Mouse (Mus musculus) ES-E14 (cell line): Measurements from ENCODE around the gene Zp2. TPM values are rescaled to one million over a fixed set of nuclear protein-coding genes. Genes with fewer than 3 reads are reported as not detected.

Experiments used
- DNase-seq: peaks from one replicate; pipeline ENCODE4 v3.0.0-alpha.2; 2013; ENCODE audit warnings: low read depth, low spot score
- H3K27ac ChIP-seq: 2 replicates; pipeline ENCODE4 v1.5.1; 2012; ENCODE audit warnings: low read depth, mild to moderate bottlenecking, low read length, moderate library complexity, mixed read lengths; ENCODE audit not compliant: poor library complexity, insufficient read depth, severe bottlenecking
- H3K36me3 ChIP-seq: 2 replicates; pipeline ENCODE4 v1.6.1; 2012; ENCODE audit warnings: mild to moderate bottlenecking, low read length, moderate library complexity, mixed read lengths; ENCODE audit not compliant: control insufficient read depth, poor library complexity, insufficient read depth, severe bottlenecking
- H3K4me1 ChIP-seq, 2 experiments: fragments of 150-350 bp in 1 of 2; sonication (generic) in 1 of 2; 2 replicates each; pipeline ENCODE4 v1.6.1; 2012; ENCODE audit warnings: low read length in 2 of 2, mild to moderate bottlenecking in 1 of 2, mixed read lengths in 1 of 2; ENCODE audit not compliant: control insufficient read depth in 2 of 2, insufficient read depth in 2 of 2, poor library complexity in 1 of 2
- H3K4me3 ChIP-seq, 2 experiments: fragments of 150-350 bp in 1 of 2; sonication (generic) in 1 of 2; 2 replicates each; pipeline ENCODE4 v1.5.1; 2012; ENCODE audit warnings: low read length in 2 of 2, low read depth in 1 of 2, mild to moderate bottlenecking in 1 of 2, mixed read lengths in 1 of 2; ENCODE audit not compliant: insufficient read depth in 1 of 2, poor library complexity in 1 of 2, severe bottlenecking in 1 of 2
- H3K9ac ChIP-seq: 2 replicates; pipeline ENCODE4 v1.6.1; 2012; ENCODE audit warnings: low read depth, mild to moderate bottlenecking, low read length, mixed read lengths; ENCODE audit not compliant: poor library complexity, insufficient read depth, severe bottlenecking
- H3K9me3 ChIP-seq: fragments of 150-350 bp; sonication (generic); 2 replicates; pipeline ENCODE4 v1.6.1; 2012; ENCODE audit warnings: low read depth, mild to moderate bottlenecking, low read length; ENCODE audit not compliant: control insufficient read depth, insufficient read depth
- CHD2 ChIP-seq: IDR thresholded peaks from 2 replicates; pipeline ENCODE4 v1.6.1; 2014; ENCODE audit warnings: mild to moderate bottlenecking, low read depth, low read length, inconsistent platforms
- HCFC1 ChIP-seq: IDR thresholded peaks from 2 replicates; pipeline ENCODE4 v1.6.1; 2012; ENCODE audit warnings: low read length, inconsistent platforms, borderline replicate concordance; ENCODE audit not compliant: insufficient read depth
- MAFK ChIP-seq: IDR thresholded peaks from 2 replicates; pipeline ENCODE4 v1.6.1; 2014; ENCODE audit warnings: mild to moderate bottlenecking, low read depth, low read length, inconsistent platforms; ENCODE audit not compliant: insufficient read depth
- ZC3H11A ChIP-seq: IDR thresholded peaks from 2 replicates; pipeline ENCODE4 v1.6.1; 2012; ENCODE audit warnings: low read depth, mild to moderate bottlenecking, inconsistent platforms, low read length, borderline replicate concordance
- ZNF384 ChIP-seq: IDR thresholded peaks from 2 replicates; pipeline ENCODE4 v1.6.1; 2012; ENCODE audit warnings: low read depth, low read length, inconsistent platforms
- in situ Hi-C, 2 experiments: fragments of 600-800 bp; cut with MboI; formaldehyde crosslinking; loops; one replicate each; pipeline ENCODE4 v1.15.1; 2025; ENCODE audit warnings: low sequenced_read_pairs in 2 of 2, inconsistent platforms in 1 of 2; ENCODE audit not compliant: unreplicated experiment in 2 of 2
- total RNA-seq: library from RNA; depleted of rRNA; stranded (reverse); fragments of 300-350 nt; gene quantifications from 2 replicates; pipeline ENCODE4 v1.2.3, GENCODE M21; 2012; rRNA removed

The Zp2 gene
- total RNA-seq, 1 experiment = not detected

DNA sequence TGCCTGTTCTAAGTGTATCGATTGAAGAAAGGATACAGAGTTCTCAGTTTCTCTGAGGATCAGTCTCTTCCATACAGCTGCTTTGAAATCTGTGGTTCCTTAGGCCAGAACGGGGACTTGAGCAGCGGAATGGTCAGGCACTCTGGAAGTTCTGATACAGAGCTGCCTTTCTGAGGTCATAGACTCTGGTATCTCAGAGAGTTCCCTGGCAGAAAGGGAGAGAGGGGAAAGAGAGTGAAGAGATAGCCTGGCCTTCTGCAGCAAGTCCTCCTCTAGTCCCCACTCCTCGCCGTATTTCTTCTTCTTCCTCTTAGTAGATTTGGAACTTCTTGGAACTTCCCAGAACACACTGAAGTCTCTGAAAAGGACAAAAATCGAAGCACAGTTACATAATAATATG lies 49.9 kb downstream of the Zp2 start, which contains the start of gene Dnah3:
Gene Dnah3 (minus strand): TSS at position 101 of the 400 bp plus-strand sequence.
- no peak for DNase-seq
- Histone ChIP-seq H3K4me3 (no peak within 1 kb of the TSS), H3K27ac (no peak within 1 kb of the TSS), H3K4me1 (no peaks in the 10 kb centered on the region), H3K9me3 (no peaks in the 10 kb centered on the region), H3K36me3 (no peaks in the 10 kb centered on the region), H3K9ac (no peak within 1 kb of the TSS)
- TF ChIP-seq ZNF384 (no peak), ZC3H11A (no peak), HCFC1 (no peak), MAFK (no peak), CHD2 (no peak)
- in situ Hi-C loops = no loop called here

DNA sequence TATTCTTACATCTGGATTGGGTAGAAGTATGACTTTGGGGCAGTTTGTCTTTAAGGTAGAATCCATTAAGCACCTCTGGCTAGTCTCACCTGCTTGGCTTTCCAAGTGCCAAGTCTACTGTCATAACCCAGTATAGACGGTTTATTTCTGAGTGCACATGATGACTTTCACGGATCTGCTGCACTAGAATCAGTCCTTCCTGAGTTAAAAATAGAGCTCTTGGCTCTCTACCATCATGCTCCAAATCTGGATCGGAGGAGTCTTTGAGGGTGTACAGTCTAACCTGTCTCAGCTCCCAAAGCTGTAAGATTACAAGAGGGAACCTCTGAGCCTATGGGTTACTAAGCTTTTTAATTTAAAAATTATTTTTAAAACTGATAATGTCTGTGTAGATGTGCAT lies 50.9 kb downstream of the Zp2 start:
- Histone ChIP-seq H3K9me3 (no peaks in the 10 kb centered on the region), H3K27ac (no peak overlapping the region), H3K4me1 (no peaks in the 10 kb centered on the region), H3K4me3 (no peak overlapping the region), H3K9ac (no peak overlapping the region), H3K36me3 (no peaks in the 10 kb centered on the region)
- TF ChIP-seq ZC3H11A (no peak), ZNF384 (no peak), HCFC1 (no peak)
- in situ Hi-C loops = no loop called here
- DNase-seq = no peak

DNA sequence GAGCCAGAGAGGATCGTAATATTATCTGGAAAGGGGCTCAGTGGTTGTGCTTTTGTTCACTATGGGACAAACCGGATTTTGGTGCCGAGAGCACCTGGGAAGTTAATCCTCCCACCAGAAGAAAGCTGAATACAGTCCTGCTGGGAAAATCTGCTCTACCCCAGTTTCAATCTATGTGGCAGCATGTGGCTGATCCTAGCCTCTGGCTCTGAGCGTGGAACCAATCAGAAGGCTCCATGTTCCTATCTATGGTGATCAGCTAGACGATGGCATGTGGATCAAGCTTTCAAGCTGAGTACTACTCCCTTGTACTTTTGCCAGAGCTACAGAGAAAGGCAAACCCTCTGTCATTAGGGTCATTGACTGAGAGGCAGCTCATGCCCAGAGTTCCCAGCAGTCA lies 52.1 kb downstream of the Zp2 start:
- in situ Hi-C loops = no loop called here
- H3K27ac ChIP-seq = no peak overlapping the region
- no peak for DNase-seq
- H3K4me1 ChIP-seq = no peaks in the 10 kb centered on the region
- no peak overlapping the region for H3K9ac ChIP-seq
- TF ChIP-seq ZNF384 (no peak), HCFC1 (no peak)
- no peaks in the 10 kb centered on the region for H3K36me3 ChIP-seq
- no peaks in the 10 kb centered on the region for H3K9me3 ChIP-seq
- no peak overlapping the region for H3K4me3 ChIP-seq

DNA sequence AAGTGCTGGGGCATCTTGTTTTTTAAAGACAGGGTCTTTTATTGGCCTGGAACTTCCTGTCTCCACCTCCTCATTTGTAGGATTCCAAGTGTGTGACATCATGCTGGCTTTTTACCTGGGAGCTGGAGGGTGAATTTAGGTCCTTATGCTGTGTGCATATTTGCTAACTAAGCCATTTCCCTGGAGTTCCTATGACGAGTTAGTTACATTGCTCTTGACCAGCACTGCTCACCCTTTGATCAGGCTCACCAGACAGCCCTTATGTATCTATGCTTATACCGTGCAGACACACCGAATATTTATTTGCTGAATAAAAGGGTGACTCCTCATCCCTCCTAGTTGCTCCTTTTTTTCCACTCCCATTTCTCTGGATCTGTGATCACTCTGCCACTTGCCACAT lies 64.9 kb downstream of the Zp2 start:
- DNase-seq = no peak
- 0 out of 2 replicates have a peak, but pooled peaks have one; percentile 46 for TF ChIP-seq MAFK
- TF ChIP-seq ZNF384 = no peak
- TF ChIP-seq HCFC1 = no peak

More for the DNA sequence above, 64.9 kb downstream of the Zp2 start:
- Histone ChIP-seq H3K36me3 (no peaks in the 10 kb centered on the region), H3K9ac (no peak overlapping the region), H3K27ac (no peak overlapping the region), H3K4me1 (no peaks in the 10 kb centered on the region), H3K9me3 (no peaks in the 10 kb centered on the region), H3K4me3 (no peak overlapping the region)
- in situ Hi-C loops = no loop called here

Other genes with a start within 250 kb of the Zp2 start
- 1.4 and 3.8 TPM in 2 replicates for gene Lyrm1, start 249.4 kb downstream of the Zp2 start, total RNA-seq
- gene Dcun1d3, start 249.0 kb downstream of the Zp2 start, total RNA-seq = 26.1 and 27.1 TPM in 2 replicates
- gene Dnah3, start 50.0 kb downstream of the Zp2 start, total RNA-seq = 0.05 TPM in 1 of 2 replicates, not detected in the other
- gene Tmem159, start 42.9 kb downstream of the Zp2 start, total RNA-seq = 7.2 and 9.6 TPM in 2 replicates
- 0.04 TPM in 1 of 2 replicates, not detected in the other for gene Anks4b, start 28.6 kb upstream of the Zp2 start, total RNA-seq
- gene Crym, start 56.8 kb upstream of the Zp2 start, total RNA-seq = 3.6 and 3.7 TPM in 2 replicates
- gene Abca14, start 58.7 kb upstream of the Zp2 start, total RNA-seq = 0.09 and 0.16 TPM in 2 replicates
- gene Abca15, start 183.4 kb upstream of the Zp2 start, total RNA-seq = not detected in 2 replicates